Mouse (Mus musculus): ENCODE measurements around the gene Mfsd14b. TPM values are rescaled to one million over a fixed set of nuclear protein-coding genes. Genes with fewer than 3 reads are reported as not detected.

The Mfsd14b gene
- polyA plus RNA-seq (2014; fragmentation: Illumina TruSeq; extraction: RNeasy Lipid Tissue Mini Kit (QIAGEN cat#74804); ENCODE audit: low read depth, low replicate concordance): 113 TPM

DNA sequence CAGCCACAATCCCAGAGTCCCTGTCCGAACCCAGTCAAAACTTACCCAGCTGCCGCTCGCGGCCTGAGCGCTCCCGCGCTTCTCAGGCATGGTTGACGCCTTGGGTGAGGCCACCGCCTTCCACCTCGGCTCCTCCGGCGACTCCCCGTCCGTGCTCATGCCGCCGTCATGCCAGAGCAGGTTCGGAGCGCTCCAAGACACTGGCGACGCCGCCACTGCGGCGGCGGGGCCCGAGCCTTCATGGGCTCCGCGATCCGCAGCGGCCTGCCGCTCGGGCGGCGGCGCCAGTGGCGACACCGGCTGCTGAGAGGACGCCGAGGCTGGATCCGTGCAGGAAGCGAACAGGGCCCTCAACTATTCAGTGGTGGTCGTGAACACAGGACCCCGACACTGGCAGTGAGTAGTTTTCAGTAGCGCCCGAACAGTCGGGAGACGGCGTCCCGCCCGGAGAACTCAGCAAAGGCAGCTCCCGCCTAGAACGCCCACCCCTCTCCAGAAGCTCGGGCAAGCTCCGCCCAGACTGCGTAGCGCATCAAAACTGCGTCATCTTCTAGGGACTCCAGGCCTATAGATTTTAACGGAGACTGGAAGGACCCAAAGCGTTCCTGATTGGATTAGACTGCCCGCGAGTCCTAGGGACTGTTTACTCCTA is at the start of gene Mfsd14b:
Gene Mfsd14b, minus strand, starts transcription at position 517 of the 652 bp plus-strand sequence.

DNA sequence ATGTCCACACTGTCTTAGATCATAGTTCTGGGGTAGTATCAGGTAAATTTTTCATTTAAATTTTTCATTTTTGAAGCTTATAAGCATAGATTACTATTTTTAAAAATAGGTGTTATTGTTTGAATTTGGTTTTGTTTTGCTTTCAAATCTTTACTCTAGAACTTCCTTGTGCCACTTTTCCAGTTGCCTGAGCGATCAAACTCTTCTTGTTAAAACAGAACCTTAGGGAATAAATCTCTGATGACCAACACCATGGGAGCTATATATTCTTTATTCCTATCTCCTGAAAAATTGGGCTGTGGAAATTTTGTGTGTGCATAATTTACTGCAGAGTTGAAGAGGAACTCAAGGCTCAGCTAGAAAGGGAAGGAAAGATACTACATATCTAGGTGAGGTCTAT is 37.2 kb upstream of the Mfsd14b start, which contains the start of gene Olfr466:
Gene Olfr466, plus strand, starts transcription at position 301 of the 400 bp plus-strand sequence.

GRCm38 (mm10) chr13:65137789-65138188 is 25.0 kb upstream of the Mfsd14b start, which contains the start of gene Olfr465-ps1:
Gene Olfr465-ps1 (plus strand): TSS chr13:65138089.

GRCm38 (mm10) chr13:65052660-65053059 is 60.1 kb downstream of the Mfsd14b start, which contains the start of gene Prss47:
Gene Prss47 (minus strand): TSS chr13:65052760.

DNA sequence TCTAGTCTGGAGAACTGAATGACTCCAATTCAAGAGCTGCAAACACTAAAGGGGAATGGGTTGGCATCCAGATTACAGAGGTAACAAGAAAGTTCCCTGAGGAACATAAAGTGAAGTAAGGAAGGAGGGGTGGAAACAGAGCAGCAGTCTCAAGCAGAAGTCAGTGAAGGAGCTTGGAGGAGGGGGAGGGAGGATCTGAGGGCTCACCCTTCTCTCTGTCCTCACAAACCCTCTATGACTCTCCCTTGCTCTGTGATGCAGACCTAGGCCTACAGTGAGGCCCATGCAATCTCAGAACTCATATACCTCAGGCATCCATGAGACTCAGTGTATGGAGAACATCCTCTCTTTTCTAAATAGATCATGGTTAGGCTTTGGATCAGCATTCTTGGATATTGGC is 80.0 kb downstream of the Mfsd14b start, which contains the start of gene Spata31d1c:
Gene Spata31d1c, plus strand, starts transcription at position 301 of the 400 bp plus-strand sequence.

Other genes starting within 250 kb of the Mfsd14b start
- not detected for gene Cntnap3, start 209.0 kb downstream of the Mfsd14b start, polyA plus RNA-seq (2014; fragmentation: Illumina TruSeq; extraction: RNeasy Lipid Tissue Mini Kit (QIAGEN cat#74804); ENCODE audit: low read depth, low replicate concordance)
- gene Spata31, start 195.6 kb downstream of the Mfsd14b start, polyA plus RNA-seq (2014; fragmentation: Illumina TruSeq; extraction: RNeasy Lipid Tissue Mini Kit (QIAGEN cat#74804); ENCODE audit: low read depth, low replicate concordance): not detected
- not detected for gene Spata31d1c, start 79.9 kb downstream of the Mfsd14b start, polyA plus RNA-seq (2014; fragmentation: Illumina TruSeq; extraction: RNeasy Lipid Tissue Mini Kit (QIAGEN cat#74804); ENCODE audit: low read depth, low replicate concordance)
- not detected for gene Prss47, start 60.2 kb downstream of the Mfsd14b start, polyA plus RNA-seq (2014; fragmentation: Illumina TruSeq; extraction: RNeasy Lipid Tissue Mini Kit (QIAGEN cat#74804); ENCODE audit: low read depth, low replicate concordance)
- gene Olfr465-ps1, start 25.1 kb upstream of the Mfsd14b start, polyA plus RNA-seq (2014; fragmentation: Illumina TruSeq; extraction: RNeasy Lipid Tissue Mini Kit (QIAGEN cat#74804); ENCODE audit: low read depth, low replicate concordance): not detected
- gene Olfr466, start 37.3 kb upstream of the Mfsd14b start, polyA plus RNA-seq (2014; fragmentation: Illumina TruSeq; extraction: RNeasy Lipid Tissue Mini Kit (QIAGEN cat#74804); ENCODE audit: low read depth, low replicate concordance): not detected
- gene Nlrp4f, start 93.0 kb upstream of the Mfsd14b start, polyA plus RNA-seq (2014; fragmentation: Illumina TruSeq; extraction: RNeasy Lipid Tissue Mini Kit (QIAGEN cat#74804); ENCODE audit: low read depth, low replicate concordance): 0.23 TPM
- not detected for gene Gm10775, start 146.6 kb upstream of the Mfsd14b start, polyA plus RNA-seq (2014; fragmentation: Illumina TruSeq; extraction: RNeasy Lipid Tissue Mini Kit (QIAGEN cat#74804); ENCODE audit: low read depth, low replicate concordance)
- gene Zfp369, start 165.8 kb upstream of the Mfsd14b start, polyA plus RNA-seq (2014; fragmentation: Illumina TruSeq; extraction: RNeasy Lipid Tissue Mini Kit (QIAGEN cat#74804); ENCODE audit: low read depth, low replicate concordance): 34.9 TPM